In the genomic region with DNA sequence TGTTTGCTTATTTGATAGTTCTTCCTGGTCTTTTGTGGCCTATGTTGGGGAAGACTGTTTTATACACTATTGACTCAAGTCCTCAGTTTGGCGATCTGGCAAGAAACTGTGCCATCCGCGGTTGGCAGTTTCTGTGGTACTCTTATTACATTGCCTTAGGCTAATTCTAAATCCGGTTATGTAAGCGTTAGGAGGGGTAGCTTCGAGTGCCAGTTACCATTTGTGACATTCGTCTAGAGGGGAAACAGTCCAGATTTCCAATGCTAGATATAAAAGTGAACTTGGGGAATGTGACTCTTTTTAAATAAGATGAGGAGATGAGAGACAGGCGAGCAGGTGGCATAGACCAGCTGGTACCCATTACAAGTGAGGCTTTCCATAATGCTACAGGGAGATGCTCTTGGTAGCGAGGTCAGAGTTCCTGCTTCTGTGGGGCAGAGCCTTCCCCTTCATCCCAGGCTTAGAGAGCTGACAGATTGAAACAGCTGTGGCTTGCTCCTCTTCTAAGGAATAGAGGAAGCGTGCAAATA, we compare ENCODE assay signal across 10 mouse cellular contexts.
DNase-seq lines count a peak whose midpoint lies in the region; ATAC-seq and TF ChIP-seq lines count a peak whose summit lies in the region.
"Had no signal": no experiment of that assay in that cellular context is flagged by ENCODE, and none has a peak within 500 bp of the region (broad histone marks: within the 10 kb centered on the region; RNA-seq: fewer than 3 reads in every experiment).

No protein-coding gene starts in this region.

- H3K9ac ChIP-seq in intestine, embryonic 14.5 days (ENCODE audit: low read length): no peak overlapping the region
- no peak overlapping the region for H3K9ac ChIP-seq in intestine, embryonic 15.5 days
- H3K9ac ChIP-seq: embryonic facial prominence, embryonic 12.5 days had no signal

- H3K4me2 ChIP-seq in intestine, embryonic 14.5 days (ENCODE audit: low read length): no peak overlapping the region
- no peak overlapping the region for H3K4me2 ChIP-seq in intestine, embryonic 15.5 days (replicated peaks)
- peak overlapping the region; percentile 74 for H3K4me2 ChIP-seq in myocyte (ENCODE audit: low read depth)
- H3K4me2 ChIP-seq: embryonic facial prominence, embryonic 12.5 days had no signal

- no peak for TF ChIP-seq POLR2A in myocyte (IDR thresholded peaks at IDR 0.05; ENCODE audit: insufficient read length, low read depth)

- no peak overlapping the region for H3ac ChIP-seq in myocyte (ENCODE audit: control insufficient read depth, insufficient read length)

- DNase-seq in embryo, embryonic 11 days: peak; percentile 13
- no peak for DNase-seq in embryo, embryonic 9.5 days (ENCODE audit: extremely low spot score)
- DNase-seq in intestine, embryonic 14.5 days (ENCODE audit: low spot score): peak; percentile 27
- DNase-seq in cerebellum, adult 9-11 months: peak; percentile 72
- no peak for DNase-seq in adrenal gland, adult (ENCODE audit: inconsistent age in 2 of 2, low spot score in 1 of 2)
- no peak for DNase-seq in testis, postnatal 10 days (ENCODE audit: low spot score)
- DNase-seq: thymus, postnatal 25 days had no signal

- no peaks in the 10 kb centered on the region for H3K27me3 ChIP-seq in intestine, embryonic 14.5 days (replicated peaks; ENCODE audit: control insufficient read depth, insufficient read depth, low read length)
- H3K27me3 ChIP-seq in intestine, embryonic 15.5 days (replicated peaks): no peaks in the 10 kb centered on the region
- no peaks in the 10 kb centered on the region for H3K27me3 ChIP-seq in myocyte (ENCODE audit: control insufficient read depth, insufficient read depth, insufficient read length)
- H3K27me3 ChIP-seq: embryonic facial prominence, embryonic 12.5 days had no signal

- no peak for ATAC-seq in intestine, embryonic 14.5 days (replicated peaks; ENCODE audit: low FRiP score, low TSS enrichment, low read depth)
- no peak for ATAC-seq in intestine, embryonic 15.5 days

- H3K36me3 ChIP-seq in intestine, embryonic 14.5 days (ENCODE audit: control insufficient read depth, insufficient read depth, low read length): no peaks in the 10 kb centered on the region
- no peaks in the 10 kb centered on the region for H3K36me3 ChIP-seq in intestine, embryonic 15.5 days
- H3K36me3 ChIP-seq in myocyte (ENCODE audit: control insufficient read depth, insufficient read depth): no peaks in the 10 kb centered on the region
- H3K36me3 ChIP-seq: embryonic facial prominence, embryonic 12.5 days had no signal

- H3K9me3 ChIP-seq in intestine, embryonic 14.5 days (ENCODE audit: control insufficient read depth, low read length): no peaks in the 10 kb centered on the region
- H3K9me3 ChIP-seq in intestine, embryonic 15.5 days: no peaks in the 10 kb centered on the region
- H3K9me3 ChIP-seq: embryonic facial prominence, embryonic 12.5 days had no signal

- H3K4me1 ChIP-seq in intestine, embryonic 14.5 days (replicated peaks; ENCODE audit: control insufficient read depth, insufficient read depth, low read length): peaks cover 26% of the 10 kb centered on the region
- H3K4me1 ChIP-seq in intestine, embryonic 15.5 days (replicated peaks): peaks cover 15% of the 10 kb centered on the region

- WGBS in intestine, embryonic 14.5 days: 67% methylated on average over 10 of the region's 10 CpGs
- 75% methylated on average over 10 of the region's 10 CpGs for WGBS in intestine, embryonic 15.5 days

- H3K27ac ChIP-seq in intestine, embryonic 14.5 days (ENCODE audit: low read depth): no peak overlapping the region
- H3K27ac ChIP-seq in intestine, embryonic 15.5 days: no peak overlapping the region
- H3K27ac ChIP-seq: embryonic facial prominence, embryonic 12.5 days had no signal

- no peak overlapping the region for H3K4me3 ChIP-seq in intestine, embryonic 14.5 days (ENCODE audit: low read depth, low read length)
- no peak overlapping the region for H3K4me3 ChIP-seq in intestine, embryonic 15.5 days (replicated peaks)
- peak overlapping the region; percentile 0 for H3K4me3 ChIP-seq in myocyte
- H3K4me3 ChIP-seq: embryonic facial prominence, embryonic 12.5 days had no signal

- H3K79me2 ChIP-seq in myocyte (ENCODE audit: control insufficient read depth, insufficient read depth): peaks cover 39% of the 10 kb centered on the region

TF ChIP-seq in myocyte, 11 proteins besides CTCF, POLR2A, EP300 and RAD21:
- peak; percentile 65 for TF ChIP-seq TCF12 (IDR thresholded peaks at IDR 0.05; ENCODE audit: insufficient read depth, poor library complexity, severe bottlenecking)
- no peak for TF ChIP-seq CEBPB (IDR thresholded peaks at IDR 0.05; ENCODE audit: insufficient read depth, poor library complexity, severe bottlenecking)
- no peak for TF ChIP-seq E2F4 (IDR thresholded peaks at IDR 0.05; ENCODE audit: insufficient read depth)
- TF ChIP-seq MYOD1 (IDR thresholded peaks at IDR 0.05; ENCODE audit: control insufficient read depth in 1 of 3, insufficient read length in 2 of 3, low read depth in 2 of 3): peak; percentile 68 to 88 (median 86)
- no peak for TF ChIP-seq SRF (IDR thresholded peaks at IDR 0.05; ENCODE audit: control insufficient read depth, insufficient read length, low read depth)
- TF ChIP-seq USF1 (IDR thresholded peaks at IDR 0.05; ENCODE audit: low read depth): no peak
- TF ChIP-seq REST (IDR thresholded peaks at IDR 0.05; ENCODE audit: insufficient read depth, insufficient read length): no peak
- no peak for TF ChIP-seq TCF3 (IDR thresholded peaks at IDR 0.05; ENCODE audit: insufficient read length, low read depth)
- no peak for TF ChIP-seq MAX (IDR thresholded peaks at IDR 0.05; ENCODE audit: low read depth)
- no peak for TF ChIP-seq POLR2AphosphoS2 (IDR thresholded peaks at IDR 0.05; ENCODE audit: insufficient read length, low read depth)
- TF ChIP-seq MYOG (IDR thresholded peaks at IDR 0.05; ENCODE audit: control insufficient read depth in 1 of 3, insufficient read depth in 1 of 3, insufficient read length in 2 of 3, low read depth in 2 of 3): peak in 1 of 3 experiments; percentile 40

Comparison
In these comparisons a context has a peak if more than half of its experiments do, and no peak if none do; other contexts are left out.
1. DNase-seq: peak in embryo, embryonic 11 days (single experiment), intestine, embryonic 14.5 days (single experiment) and cerebellum, adult 9-11 months (single experiment); none in embryo, embryonic 9.5 days (single experiment), adrenal gland, adult (0 of 2) and testis, postnatal 10 days (single experiment).